Mouse (Mus musculus) CH12.LX (cell line): ENCODE measurements around the gene Gm43064.

ENCODE experiments used
- POLR2A ChIP-seq: IDR thresholded peaks from 2 replicates; pipeline ENCODE4 v1.6.1; 2011; ENCODE audit warnings: low read depth, mild to moderate bottlenecking, improper control_type of control experiment, low read length
- TCF12 ChIP-seq: IDR thresholded peaks from 2 replicates; pipeline ENCODE4 v1.6.1; 2014; ENCODE audit warnings: low read depth, mild to moderate bottlenecking, inconsistent platforms, low read length, improper control_type of control experiment
- USF1 ChIP-seq: IDR thresholded peaks from 2 replicates; pipeline ENCODE4 v1.6.1; 2014; ENCODE audit warnings: low read depth, mild to moderate bottlenecking, inconsistent platforms, low read length, improper control_type of control experiment

DNA sequence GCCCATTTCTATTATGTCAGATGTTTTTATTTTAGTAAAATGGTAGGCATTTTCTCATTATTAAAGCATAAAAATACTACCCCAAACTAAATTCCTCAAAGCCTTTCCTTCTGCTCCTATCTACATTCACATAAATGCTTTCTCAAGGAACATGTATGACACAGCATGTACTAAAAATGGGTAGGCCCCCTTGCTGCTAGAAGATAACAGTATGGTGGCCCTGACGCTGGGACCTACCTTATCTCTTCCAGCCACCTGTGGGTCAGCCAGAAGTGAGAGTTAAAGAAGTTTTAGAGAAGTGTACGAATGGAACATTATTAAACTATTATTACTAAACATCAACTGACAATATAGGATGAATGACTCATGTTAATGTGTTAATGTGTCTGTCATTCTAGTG is 9.9 kb upstream of the Gm43064 start:
- no peak for TF ChIP-seq POLR2A
- no peak for TF ChIP-seq TCF12
- TF ChIP-seq USF1 = no peak
